Mouse (Mus musculus): ENCODE results near the gene C4b. TPM values are rescaled to one million over a fixed set of nuclear protein-coding genes. Genes with fewer than 3 reads are reported as not detected.

The C4b gene
- 248 TPM for polyA plus RNA-seq (2014; fragmentation: Illumina TruSeq; extraction: RNeasy Lipid Tissue Mini Kit (QIAGEN cat#74804); ENCODE audit: low read depth, low replicate concordance)

DNA sequence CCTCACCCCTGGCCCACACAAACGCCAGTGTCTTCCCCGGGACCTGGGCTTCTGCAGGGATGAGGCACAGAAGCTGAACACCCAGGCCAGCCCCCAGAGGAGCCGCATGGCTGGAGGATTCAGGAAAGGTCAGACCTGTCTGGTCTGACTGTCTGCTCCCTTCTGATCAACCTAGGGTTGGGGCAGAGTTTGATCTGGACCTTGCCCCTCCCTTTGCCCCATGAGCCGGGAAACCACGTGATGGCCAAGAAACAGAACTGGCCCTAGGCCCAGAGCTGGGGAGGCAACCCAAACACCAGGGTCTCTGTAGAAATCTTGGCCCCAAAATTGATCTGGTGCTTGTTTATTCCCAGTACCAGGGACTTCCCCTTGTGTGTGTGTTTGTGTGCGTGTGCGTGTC, at the start of gene C4b:
TSS of gene C4b (minus strand) at position 164 of the 400 bp plus-strand sequence.

Other genes with a start within 250 kb of the C4b start
- gene Btnl6, start 226.5 kb downstream of the C4b start, polyA plus RNA-seq (2014; fragmentation: Illumina TruSeq; extraction: RNeasy Lipid Tissue Mini Kit (QIAGEN cat#74804); ENCODE audit: low read depth, low replicate concordance), result not detected
- gene Notch4, start 179.6 kb downstream of the C4b start, polyA plus RNA-seq (2014; fragmentation: Illumina TruSeq; extraction: RNeasy Lipid Tissue Mini Kit (QIAGEN cat#74804); ENCODE audit: low read depth, low replicate concordance), result 9.9 TPM
- 14.3 TPM for gene Gpsm3, start 154.1 kb downstream of the C4b start, polyA plus RNA-seq (2014; fragmentation: Illumina TruSeq; extraction: RNeasy Lipid Tissue Mini Kit (QIAGEN cat#74804); ENCODE audit: low read depth, low replicate concordance)
- 43.0 TPM for gene Pbx2, start 152.6 kb downstream of the C4b start, polyA plus RNA-seq (2014; fragmentation: Illumina TruSeq; extraction: RNeasy Lipid Tissue Mini Kit (QIAGEN cat#74804); ENCODE audit: low read depth, low replicate concordance)
- gene Ager, start 146.0 kb downstream of the C4b start, polyA plus RNA-seq (2014; fragmentation: Illumina TruSeq; extraction: RNeasy Lipid Tissue Mini Kit (QIAGEN cat#74804); ENCODE audit: low read depth, low replicate concordance), result 5.1 TPM
- gene Rnf5, start 140.2 kb downstream of the C4b start, polyA plus RNA-seq (2014; fragmentation: Illumina TruSeq; extraction: RNeasy Lipid Tissue Mini Kit (QIAGEN cat#74804); ENCODE audit: low read depth, low replicate concordance), result 71.9 TPM
- gene Agpat1, start 139.6 kb downstream of the C4b start, polyA plus RNA-seq (2014; fragmentation: Illumina TruSeq; extraction: RNeasy Lipid Tissue Mini Kit (QIAGEN cat#74804); ENCODE audit: low read depth, low replicate concordance), result 88.3 TPM
- gene Egfl8, start 127.9 kb downstream of the C4b start, polyA plus RNA-seq (2014; fragmentation: Illumina TruSeq; extraction: RNeasy Lipid Tissue Mini Kit (QIAGEN cat#74804); ENCODE audit: low read depth, low replicate concordance), result 3.9 TPM
- gene Ppt2, start 115.4 kb downstream of the C4b start, polyA plus RNA-seq (2014; fragmentation: Illumina TruSeq; extraction: RNeasy Lipid Tissue Mini Kit (QIAGEN cat#74804); ENCODE audit: low read depth, low replicate concordance), result 55.8 TPM
- gene Prrt1, start 114.3 kb downstream of the C4b start, polyA plus RNA-seq (2014; fragmentation: Illumina TruSeq; extraction: RNeasy Lipid Tissue Mini Kit (QIAGEN cat#74804); ENCODE audit: low read depth, low replicate concordance), result 31.3 TPM
- 15.4 TPM for gene Fkbpl, start 99.1 kb downstream of the C4b start, polyA plus RNA-seq (2014; fragmentation: Illumina TruSeq; extraction: RNeasy Lipid Tissue Mini Kit (QIAGEN cat#74804); ENCODE audit: low read depth, low replicate concordance)
- gene Atf6b, start 96.7 kb downstream of the C4b start, polyA plus RNA-seq (2014; fragmentation: Illumina TruSeq; extraction: RNeasy Lipid Tissue Mini Kit (QIAGEN cat#74804); ENCODE audit: low read depth, low replicate concordance), result 49.9 TPM
- gene Tnxb, start 73.3 kb downstream of the C4b start, polyA plus RNA-seq (2014; fragmentation: Illumina TruSeq; extraction: RNeasy Lipid Tissue Mini Kit (QIAGEN cat#74804); ENCODE audit: low read depth, low replicate concordance), result 30.0 TPM
- gene Cyp21a1, start 60.7 kb upstream of the C4b start, polyA plus RNA-seq (2014; fragmentation: Illumina TruSeq; extraction: RNeasy Lipid Tissue Mini Kit (QIAGEN cat#74804); ENCODE audit: low read depth, low replicate concordance), result 1.4 TPM
- 45.3 TPM for gene Stk19, start 93.1 kb upstream of the C4b start, polyA plus RNA-seq (2014; fragmentation: Illumina TruSeq; extraction: RNeasy Lipid Tissue Mini Kit (QIAGEN cat#74804); ENCODE audit: low read depth, low replicate concordance)
- 59.7 TPM for gene Dxo, start 93.1 kb upstream of the C4b start, polyA plus RNA-seq (2014; fragmentation: Illumina TruSeq; extraction: RNeasy Lipid Tissue Mini Kit (QIAGEN cat#74804); ENCODE audit: low read depth, low replicate concordance)
- gene Skiv2l, start 106.3 kb upstream of the C4b start, polyA plus RNA-seq (2014; fragmentation: Illumina TruSeq; extraction: RNeasy Lipid Tissue Mini Kit (QIAGEN cat#74804); ENCODE audit: low read depth, low replicate concordance), result 45.7 TPM
- 75.8 TPM for gene Nelfe, start 106.5 kb upstream of the C4b start, polyA plus RNA-seq (2014; fragmentation: Illumina TruSeq; extraction: RNeasy Lipid Tissue Mini Kit (QIAGEN cat#74804); ENCODE audit: low read depth, low replicate concordance)
- gene Cfb, start 118.6 kb upstream of the C4b start, polyA plus RNA-seq (2014; fragmentation: Illumina TruSeq; extraction: RNeasy Lipid Tissue Mini Kit (QIAGEN cat#74804); ENCODE audit: low read depth, low replicate concordance), result 114 TPM
- 14.4 TPM for gene Zbtb12, start 135.6 kb upstream of the C4b start, polyA plus RNA-seq (2014; fragmentation: Illumina TruSeq; extraction: RNeasy Lipid Tissue Mini Kit (QIAGEN cat#74804); ENCODE audit: low read depth, low replicate concordance)
- not detected for gene Gm20547, start 138.2 kb upstream of the C4b start, polyA plus RNA-seq (2014; fragmentation: Illumina TruSeq; extraction: RNeasy Lipid Tissue Mini Kit (QIAGEN cat#74804); ENCODE audit: low read depth, low replicate concordance)
- 104 TPM for gene C2, start 154.4 kb upstream of the C4b start, polyA plus RNA-seq (2014; fragmentation: Illumina TruSeq; extraction: RNeasy Lipid Tissue Mini Kit (QIAGEN cat#74804); ENCODE audit: low read depth, low replicate concordance)
- gene Ehmt2, start 154.6 kb upstream of the C4b start, polyA plus RNA-seq (2014; fragmentation: Illumina TruSeq; extraction: RNeasy Lipid Tissue Mini Kit (QIAGEN cat#74804); ENCODE audit: low read depth, low replicate concordance), result 113 TPM
- gene Slc44a4, start 170.6 kb upstream of the C4b start, polyA plus RNA-seq (2014; fragmentation: Illumina TruSeq; extraction: RNeasy Lipid Tissue Mini Kit (QIAGEN cat#74804); ENCODE audit: low read depth, low replicate concordance), result 39.3 TPM
- 81.9 TPM for gene Neu1, start 187.4 kb upstream of the C4b start, polyA plus RNA-seq (2014; fragmentation: Illumina TruSeq; extraction: RNeasy Lipid Tissue Mini Kit (QIAGEN cat#74804); ENCODE audit: low read depth, low replicate concordance)
- gene Hspa1b, start 215.4 kb upstream of the C4b start, polyA plus RNA-seq (2014; fragmentation: Illumina TruSeq; extraction: RNeasy Lipid Tissue Mini Kit (QIAGEN cat#74804); ENCODE audit: low read depth, low replicate concordance), result 47.9 TPM
- not detected for gene Gm20481, start 226.0 kb upstream of the C4b start, polyA plus RNA-seq (2014; fragmentation: Illumina TruSeq; extraction: RNeasy Lipid Tissue Mini Kit (QIAGEN cat#74804); ENCODE audit: low read depth, low replicate concordance)
- gene Hspa1a, start 228.3 kb upstream of the C4b start, polyA plus RNA-seq (2014; fragmentation: Illumina TruSeq; extraction: RNeasy Lipid Tissue Mini Kit (QIAGEN cat#74804); ENCODE audit: low read depth, low replicate concordance), result 24.3 TPM
- gene Hspa1l, start 228.8 kb upstream of the C4b start, polyA plus RNA-seq (2014; fragmentation: Illumina TruSeq; extraction: RNeasy Lipid Tissue Mini Kit (QIAGEN cat#74804); ENCODE audit: low read depth, low replicate concordance), result 12.0 TPM
- 23.4 TPM for gene Lsm2, start 238.0 kb upstream of the C4b start, polyA plus RNA-seq (2014; fragmentation: Illumina TruSeq; extraction: RNeasy Lipid Tissue Mini Kit (QIAGEN cat#74804); ENCODE audit: low read depth, low replicate concordance)